Mouse (Mus musculus) G1E (cell line): ENCODE measurements at regions not wholly inside any gene's neighbourhood (a gene's known extent, or its start where the extent isn't known, plus 50 kb on each side); places are given as distances from the start of the nearest gene placed in this dataset.

Experiments used
- ATAC-seq: 2 replicates; pipeline ENCODE4 v1.8.0; 2016; ENCODE audit warnings: mild to moderate bottlenecking; ENCODE audit not compliant: insufficient number of reproducible peaks, poor library complexity, low FRiP score, severe bottlenecking; ENCODE audit errors: extremely low read depth
- DNase-seq: peaks from one replicate; pipeline ENCODE4 v3.0.0; 2012; ENCODE audit warnings: low spot score
- H3K27me3 ChIP-seq: 2 replicates; pipeline ENCODE4 v1.6.1; 2012; ENCODE audit warnings: mild to moderate bottlenecking, low read length, inconsistent platforms; ENCODE audit not compliant: insufficient read depth
- H3K36me3 ChIP-seq: replicated peaks from 2 replicates; pipeline ENCODE3; 2012; ENCODE audit warnings: mild to moderate bottlenecking, inconsistent platforms
- H3K4me1 ChIP-seq: 2 replicates; pipeline ENCODE4 v1.6.1; 2012; ENCODE audit warnings: low read depth, low read length, inconsistent platforms, mixed read lengths; ENCODE audit not compliant: insufficient read depth
- H3K4me3 ChIP-seq: 2 replicates; pipeline ENCODE4 v1.5.1; 2012; ENCODE audit warnings: low read depth, mild to moderate bottlenecking, inconsistent platforms, low read length, moderate library complexity, mixed read lengths
- H3K9me3 ChIP-seq: replicated peaks from 2 replicates; pipeline ENCODE4 v1.6.1; 2012; ENCODE audit warnings: inconsistent platforms
- CTCF ChIP-seq: IDR thresholded peaks from 2 replicates; pipeline ENCODE4 v1.5.1; 2012; ENCODE audit warnings: low read depth, low read length, inconsistent platforms, mixed read lengths
- GATA1 ChIP-seq: IDR thresholded peaks from 2 replicates; pipeline ENCODE4 v1.6.1; 2012; ENCODE audit warnings: borderline replicate concordance, low read length, inconsistent platforms, mixed read lengths
- GATA2 ChIP-seq: IDR thresholded peaks from 2 replicates; pipeline ENCODE4 v1.6.1; 2012; ENCODE audit warnings: low read depth, low read length, inconsistent platforms, borderline replicate concordance
- POLR2AphosphoS5 ChIP-seq: IDR thresholded peaks from 2 replicates; pipeline ENCODE4 v1.6.1; 2012; ENCODE audit warnings: low read depth, low read length, inconsistent platforms; ENCODE audit not compliant: insufficient replicate concordance
- TAL1 ChIP-seq: conservative IDR thresholded peaks from 2 replicates; pipeline ENCODE4 v1.6.1; 2012; ENCODE audit warnings: low read depth, low read length, inconsistent platforms, mixed read lengths

DNA sequence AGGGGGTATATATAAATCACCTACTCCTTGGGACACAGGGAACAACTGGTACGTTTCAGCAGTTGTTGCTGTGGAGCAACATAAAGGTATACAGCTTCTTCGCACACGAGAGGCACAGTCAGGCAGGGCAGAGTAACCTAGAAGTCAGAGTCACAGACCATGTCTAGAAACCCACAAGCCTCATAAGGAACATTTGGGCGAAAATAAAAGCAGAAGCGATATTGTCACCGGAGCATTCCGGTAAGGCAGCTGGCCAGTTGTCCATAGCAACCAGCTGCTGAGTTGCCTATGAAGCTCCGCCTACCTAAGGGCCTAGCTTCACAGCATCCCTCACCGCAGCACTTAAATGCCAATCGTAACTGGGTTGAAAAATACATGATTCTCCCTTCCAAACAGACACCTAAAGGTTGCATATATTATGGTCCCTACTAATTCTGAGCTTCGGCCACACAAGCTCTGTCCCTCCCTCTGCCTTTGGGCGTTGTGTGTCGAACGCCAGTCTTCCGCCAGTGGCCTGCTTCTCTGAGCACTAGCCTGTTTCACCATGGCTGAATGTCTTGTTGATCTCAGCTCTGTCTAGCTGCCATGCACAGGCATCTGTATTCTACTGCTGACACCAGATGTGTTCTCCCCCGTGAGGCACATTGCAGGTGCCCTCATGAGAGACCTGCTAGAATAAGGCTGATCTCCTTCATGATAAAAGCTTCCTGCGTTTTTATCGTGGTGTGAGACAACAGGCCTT, 165.1 kb upstream of the Mkln1 start:
- Histone ChIP-seq H3K4me1 (no peaks in the 10 kb centered on the region), H3K4me3 (no peak overlapping the region)
- no peak for TF ChIP-seq CTCF
- TF ChIP-seq GATA1, result no peak
- no peak for TF ChIP-seq GATA2
- TF ChIP-seq POLR2AphosphoS5, result no peak
- TF ChIP-seq TAL1, result no peak

DNA sequence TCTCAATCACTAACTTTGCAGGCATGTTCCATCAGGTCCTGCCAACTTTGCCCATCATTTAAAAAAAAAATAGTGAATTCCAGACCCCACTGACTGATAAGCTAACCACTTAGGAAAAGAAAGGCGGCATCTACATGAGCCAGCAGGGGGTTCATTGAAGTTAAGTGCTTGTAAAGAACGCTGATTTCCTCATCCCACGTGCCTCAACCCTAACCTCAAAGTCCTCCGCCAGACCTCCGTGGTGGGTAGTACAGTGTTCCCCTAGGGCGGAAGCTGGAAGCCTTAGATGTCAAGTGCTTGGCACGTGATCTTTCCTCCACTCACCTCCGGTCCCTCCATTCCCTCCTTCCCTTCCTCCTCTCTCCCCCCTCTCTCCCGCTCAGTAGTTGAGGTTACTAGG, 158.5 kb upstream of the Mkln1 start:
- TF ChIP-seq CTCF, result no peak
- no peak for TF ChIP-seq POLR2AphosphoS5
- TF ChIP-seq TAL1, result no peak
- no peak for TF ChIP-seq GATA2
- TF ChIP-seq GATA1, result no peak
- H3K27me3 ChIP-seq, result peaks cover 9% of the 10 kb centered on the region
- ATAC-seq (no peak), DNase-seq (no peak)
- no peaks in the 10 kb centered on the region for H3K9me3 ChIP-seq
- no peak overlapping the region for H3K4me3 ChIP-seq
- H3K4me1 ChIP-seq, result no peaks in the 10 kb centered on the region
- H3K36me3 ChIP-seq, result no peaks in the 10 kb centered on the region

More for the DNA sequence above, 165.1 kb upstream of the Mkln1 start:
- Histone ChIP-seq H3K36me3 (no peaks in the 10 kb centered on the region), H3K27me3 (peaks cover 11% of the 10 kb centered on the region), H3K9me3 (no peaks in the 10 kb centered on the region)
- DNase-seq, result no peak
- ATAC-seq, result no peak

DNA sequence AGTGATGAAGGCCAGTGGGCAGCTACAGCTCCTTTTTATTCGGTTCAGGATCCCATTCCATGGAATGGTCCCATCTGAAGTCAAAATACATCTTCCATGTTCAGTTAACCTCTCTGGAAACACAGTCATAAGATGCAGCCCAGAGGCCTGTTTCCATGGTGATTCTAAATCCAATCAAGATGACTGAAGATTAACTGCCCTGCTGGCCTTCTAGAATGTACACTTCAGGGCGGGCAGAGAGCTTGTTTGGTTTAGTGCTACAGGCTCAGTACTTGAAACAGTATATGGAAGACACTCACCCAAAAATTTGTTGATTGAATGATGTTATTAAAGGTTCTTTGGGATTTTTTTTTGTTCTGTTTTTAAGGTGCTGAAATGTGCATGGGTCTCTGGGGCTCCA, 148.0 kb upstream of the Mkln1 start:
- Histone ChIP-seq H3K4me1 (no peaks in the 10 kb centered on the region), H3K27me3 (peaks cover 6% of the 10 kb centered on the region; the same call in 1 of the 2 replicates), H3K4me3 (no peak overlapping the region), H3K36me3 (no peaks in the 10 kb centered on the region), H3K9me3 (no peaks in the 10 kb centered on the region)
- no peak for ATAC-seq
- no peak for DNase-seq
- TF ChIP-seq GATA1, result no peak

DNA sequence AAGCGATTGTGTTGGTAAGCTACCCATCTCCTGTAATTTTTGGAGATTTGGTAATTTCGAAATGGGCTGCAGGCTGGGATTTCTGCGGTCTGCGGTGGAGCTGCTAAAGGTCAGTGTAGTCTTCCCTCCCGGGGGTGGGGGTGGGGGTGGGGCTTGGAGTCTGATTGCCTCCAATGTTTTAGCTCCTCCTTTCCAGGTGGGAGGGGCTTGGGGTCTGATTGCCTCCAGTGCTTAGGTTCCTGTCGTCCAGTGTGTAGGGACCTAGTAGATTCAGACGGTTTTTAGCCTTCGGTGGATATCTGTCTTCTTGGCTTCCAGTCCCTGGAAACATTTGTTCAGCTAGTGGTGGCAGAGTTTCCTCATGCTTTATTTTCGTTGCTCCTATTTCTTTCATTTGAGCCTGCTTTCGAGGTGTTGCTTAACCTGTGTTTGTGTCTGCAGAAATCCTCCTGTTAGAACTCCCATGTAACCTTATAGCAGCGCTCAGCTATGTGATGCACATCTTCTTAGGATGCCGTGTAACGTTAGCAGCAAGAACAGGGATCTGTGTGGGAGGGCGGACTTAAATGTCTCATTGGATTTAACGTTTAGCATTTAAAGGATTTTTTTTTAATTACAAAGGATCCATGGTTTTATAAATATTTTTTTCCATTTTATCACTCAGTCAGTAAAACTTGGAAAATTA, 145.1 kb upstream of the Mkln1 start:
- ATAC-seq, result no peak
- no peak overlapping the region for H3K4me3 ChIP-seq
- TF ChIP-seq GATA1 (no peak), CTCF (no peak), POLR2AphosphoS5 (no peak), TAL1 (no peak), GATA2 (no peak)
- DNase-seq, result no peak
- no peaks in the 10 kb centered on the region for H3K36me3 ChIP-seq
- no peaks in the 10 kb centered on the region for H3K4me1 ChIP-seq
- no peaks in the 10 kb centered on the region for H3K9me3 ChIP-seq
- H3K27me3 ChIP-seq, result 0 out of 2 replicates have a peak, but pooled peaks cover 2% of the 10 kb centered on the region

DNA sequence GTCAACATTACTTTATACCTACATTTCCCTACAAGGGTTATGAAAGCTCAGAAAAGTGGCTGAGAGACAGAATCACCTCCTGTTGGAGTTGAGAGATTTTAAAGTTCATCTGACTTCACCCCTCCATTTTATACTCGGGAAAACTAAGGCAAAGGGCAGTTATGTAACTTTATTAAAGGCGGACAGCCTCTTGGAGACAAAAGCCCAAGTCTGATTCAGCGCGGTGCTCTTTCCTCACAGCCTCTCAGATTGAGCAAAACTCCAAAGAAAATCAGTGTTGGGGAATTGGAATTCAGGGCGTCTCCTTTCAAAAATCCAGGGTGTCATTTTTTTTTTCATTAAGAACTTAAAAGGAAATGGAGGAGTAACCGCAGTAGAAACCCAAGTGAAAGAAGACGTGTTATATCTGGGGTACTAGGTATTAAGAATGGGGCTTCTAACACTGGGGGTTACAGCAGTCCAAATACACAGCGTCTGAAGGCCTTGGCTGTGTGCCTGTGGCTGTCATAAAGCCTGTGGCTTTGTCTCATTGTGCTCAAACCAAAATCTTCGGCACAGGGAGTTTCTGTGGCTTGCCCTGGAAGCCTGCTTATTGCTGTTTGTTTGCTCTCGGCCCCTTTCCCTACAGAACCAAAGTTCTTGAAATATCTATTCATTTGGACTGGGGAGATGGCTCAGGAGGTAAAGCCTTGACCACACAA, 137.7 kb upstream of the Mkln1 start:
- DNase-seq, result no peak
- ATAC-seq, result no peak
- no peaks in the 10 kb centered on the region for H3K4me1 ChIP-seq
- no peak for TF ChIP-seq TAL1
- TF ChIP-seq POLR2AphosphoS5, result no peak
- no peak for TF ChIP-seq GATA2
- TF ChIP-seq GATA1, result no peak
- no peak for TF ChIP-seq CTCF
- peaks cover 13% of the 10 kb centered on the region for H3K27me3 ChIP-seq
- no peaks in the 10 kb centered on the region for H3K36me3 ChIP-seq
- H3K4me3 ChIP-seq, result no peak overlapping the region
- H3K9me3 ChIP-seq, result no peaks in the 10 kb centered on the region

DNA sequence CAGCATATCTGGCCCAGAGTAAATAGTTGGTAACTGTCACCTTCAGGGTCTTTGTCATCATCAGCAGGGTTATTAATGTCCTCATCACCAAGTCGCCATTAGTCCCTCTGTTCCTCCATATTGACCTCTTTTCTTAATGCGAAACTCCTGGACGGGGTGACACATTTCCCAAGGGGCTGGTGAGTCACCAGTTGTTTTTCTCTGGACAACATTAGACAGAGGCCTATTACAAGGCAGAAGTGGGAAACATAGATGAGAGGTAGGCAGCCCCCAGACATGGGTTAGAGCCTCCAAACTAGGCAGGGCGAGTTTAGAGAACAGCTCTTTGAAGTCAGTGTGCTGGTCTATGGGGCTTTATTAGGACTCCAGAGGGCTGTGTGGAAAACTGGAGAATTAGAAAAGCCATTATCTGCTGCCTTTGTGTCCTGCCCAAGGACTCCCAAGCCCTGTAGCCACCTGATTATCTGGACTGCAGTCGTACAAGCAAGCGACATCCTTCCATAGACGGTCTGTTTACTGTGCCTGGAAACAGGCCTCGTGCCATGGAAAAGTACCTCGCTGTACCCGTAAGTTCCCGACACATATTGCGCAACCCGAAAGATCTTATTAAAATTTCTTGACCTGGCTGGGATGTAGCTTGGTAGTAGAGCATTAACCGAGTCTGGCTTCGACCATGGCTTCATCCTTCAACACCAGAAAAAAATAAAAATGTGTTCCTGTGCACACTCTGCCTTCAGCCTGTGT, 136.6 kb upstream of the Mkln1 start:
- Histone ChIP-seq H3K36me3 (no peaks in the 10 kb centered on the region), H3K9me3 (no peaks in the 10 kb centered on the region), H3K4me3 (no peak overlapping the region), H3K27me3 (peaks cover 13% of the 10 kb centered on the region), H3K4me1 (no peaks in the 10 kb centered on the region)
- no peak for DNase-seq
- ATAC-seq, result no peak
- no peak for TF ChIP-seq POLR2AphosphoS5
- TF ChIP-seq GATA2, result no peak
- TF ChIP-seq TAL1, result no peak
- TF ChIP-seq CTCF, result no peak
- no peak for TF ChIP-seq GATA1
